Comparison of ENCODE assay signal across 14 mouse cellular contexts in the genomic region with DNA sequence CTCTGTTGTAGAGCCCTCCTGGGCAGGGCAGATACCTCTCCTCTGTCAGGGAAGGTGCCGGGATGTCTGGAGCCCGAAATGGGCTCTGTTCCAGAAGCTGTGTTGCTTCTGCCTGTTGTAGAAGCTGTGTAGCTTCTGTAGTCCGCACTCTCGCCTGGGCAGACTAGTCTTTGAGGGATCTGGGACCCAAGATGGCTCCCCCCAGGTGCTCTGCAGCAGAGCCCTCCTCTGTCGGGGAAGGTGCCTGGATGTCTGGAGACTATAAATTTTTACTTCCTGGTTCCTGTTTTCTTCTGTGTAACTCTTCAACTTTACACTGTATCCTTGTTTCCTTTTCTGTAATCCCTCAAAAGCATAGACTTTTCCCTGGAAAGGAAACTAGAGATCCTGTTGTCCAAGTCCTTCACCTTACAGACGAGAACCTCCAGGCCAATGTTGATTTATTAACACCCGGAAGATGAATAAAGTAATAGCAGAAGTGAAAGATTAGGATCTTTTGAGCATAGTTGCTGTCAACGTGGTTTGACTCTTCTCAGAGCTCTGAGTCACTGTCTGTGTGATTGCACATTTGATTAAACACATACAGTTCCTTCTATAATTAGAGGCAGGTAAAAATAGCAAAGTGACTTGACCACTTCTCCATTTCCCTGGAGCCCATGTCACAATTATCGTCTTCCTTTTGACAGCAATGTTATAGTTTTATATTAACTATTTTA.
DNase-seq lines count a peak whose midpoint lies in the region; TF ChIP-seq lines count a peak whose summit lies in the region.
"Had no signal": no experiment of that assay in that cellular context is flagged by ENCODE, and none has a peak within 500 bp of the region (broad histone marks: within the 10 kb centered on the region; RNA-seq: fewer than 3 reads in every experiment).

No protein-coding gene starts in this region.

- no peak overlapping the region for H3K4me3 ChIP-seq in kidney, adult 2 months (ENCODE audit: insufficient read depth, low read depth, low read length)
- H3K4me3 ChIP-seq in CH12.LX (replicated peaks in 1 of 3; ENCODE audit: low read depth in 2 of 3, low read length in 2 of 3, poor library complexity in 1 of 3) (no peak overlapping the region), macrophage (ENCODE audit: inconsistent target) (no peak overlapping the region)
- H3K4me3 ChIP-seq in layer of hippocampus, adult 2 months, result no peak overlapping the region
- H3K4me3 ChIP-seq: erythroblast, embryonic 14.5 days; hindbrain, embryonic 10.5 days; neural tube, embryonic 13.5 days had no signal

- dilution Hi-C loops in CH12.LX (cut with MboI; ENCODE audit: extremely low pct_ligation_motif_present, extremely low pct_unique_long_range_greater_than_20kb, low sequenced_read_pairs), result no loop called here

- no peak for TF ChIP-seq EP300 in CH12.LX (IDR thresholded peaks at IDR 0.05; ENCODE audit: low read length)

- no peaks in the 10 kb centered on the region for H3K36me3 ChIP-seq in kidney, adult 2 months (ENCODE audit: control insufficient read depth, insufficient read depth, low read length)
- H3K36me3 ChIP-seq in CH12.LX (replicated peaks in 1 of 2; ENCODE audit: control insufficient read depth in 1 of 2, insufficient read depth in 1 of 2, low read length in 1 of 2) (no peaks in the 10 kb centered on the region), macrophage (ENCODE audit: inconsistent target) (no peaks in the 10 kb centered on the region)
- H3K36me3 ChIP-seq: hindbrain, embryonic 10.5 days; neural tube, embryonic 13.5 days had no signal

- H3K79me2 ChIP-seq in CH12.LX (replicated peaks; ENCODE audit: control insufficient read depth, extremely low read depth, insufficient read depth, poor library complexity, severe bottlenecking) (no peaks in the 10 kb centered on the region), macrophage (ENCODE audit: inconsistent target) (no peaks in the 10 kb centered on the region)

- in situ Hi-C loops in CH12.LX (cut with MboI; ENCODE audit: low pct_ligation_motif_present, low pct_unique_long_range_greater_than_20kb, low sequenced_read_pairs), result no loop called here

- 0 out of 2 replicates have a peak, but pooled peaks cover 2% of the 10 kb centered on the region for H3K4me1 ChIP-seq in kidney, adult 2 months (ENCODE audit: control insufficient read depth, insufficient read depth, low read length)
- peaks cover 5 to 13% of the 10 kb centered on the region in 2 experiments for H3K4me1 ChIP-seq in CH12.LX (ENCODE audit: control insufficient read depth in 1 of 2, insufficient read depth in 2 of 2)
- H3K4me1 ChIP-seq: hindbrain, embryonic 10.5 days; neural tube, embryonic 13.5 days had no signal

- H3K9ac ChIP-seq in CH12.LX (ENCODE audit: insufficient read depth, low read depth), result no peak overlapping the region
- H3K9ac ChIP-seq: neural tube, embryonic 13.5 days had no signal

- H3K27ac ChIP-seq in kidney, adult 2 months (ENCODE audit: insufficient read depth, low read depth, low read length), result no peak overlapping the region
- H3K27ac ChIP-seq in CH12.LX (ENCODE audit: insufficient read depth, low read depth) (peak overlapping the region; percentile 5; the same call in 1 of the 2 replicates), macrophage (peak overlapping the region; percentile 73)
- H3K27ac ChIP-seq in layer of hippocampus, adult 2 months, result no peak overlapping the region
- H3K27ac ChIP-seq: hindbrain, embryonic 10.5 days; neural tube, embryonic 13.5 days had no signal

- 57% methylated on average over 9 of the region's 9 CpGs for WGBS in kidney, adult 2 months
- WGBS in macrophage (ENCODE audit: missing documents), result 39% methylated on average over 9 of the region's 9 CpGs

- TF ChIP-seq CTCF in kidney, adult 2 months (conservative IDR thresholded peaks at IDR 0.05; ENCODE audit: insufficient read depth, insufficient read length, low read depth, low read length), result no peak
- TF ChIP-seq CTCF in CH12.LX (conservative IDR thresholded peaks at IDR 0.05 in 1 of 2, IDR thresholded peaks at IDR 0.05 in 1 of 2; ENCODE audit: low read depth in 2 of 2, low read length in 2 of 2), result no peak
- TF ChIP-seq CTCF in layer of hippocampus, adult 2 months (conservative IDR thresholded peaks at IDR 0.05), result no peak

- TF ChIP-seq POLR2A in kidney, adult 2 months (IDR thresholded peaks at IDR 0.05; ENCODE audit: low read depth, low read length), result no peak
- no peak for TF ChIP-seq POLR2A in CH12.LX (IDR thresholded peaks at IDR 0.05; ENCODE audit: low read depth, low read length)

- peak; percentile 2 for DNase-seq in kidney, adult 2 months
- no peak for DNase-seq in kidney, postnatal 14 days
- DNase-seq in 3T3-L1 (ENCODE audit: low read depth, low spot score) (peak; percentile 37), CH12.LX (ENCODE audit: extremely low read depth) (peak; percentile 76)
- DNase-seq in retina, postnatal 1 day, result no peak
- no peak for DNase-seq in layer of hippocampus, adult 2 months (ENCODE audit: low spot score in 2 of 2)
- no peak for DNase-seq in layer of hippocampus, adult 18-20 months (ENCODE audit: low spot score in 2 of 2)
- DNase-seq: adrenal gland, postnatal 10 days; cerebellum, postnatal 10 days; gastrocnemius, postnatal 10 days had no signal

- TF ChIP-seq RAD21 in CH12.LX (IDR thresholded peaks at IDR 0.05; ENCODE audit: low read depth, low read length), result no peak

- no peak overlapping the region for H3K4me2 ChIP-seq in CH12.LX (ENCODE audit: insufficient read depth, low read depth, poor library complexity, severe bottlenecking)
- H3K4me2 ChIP-seq: neural tube, embryonic 13.5 days had no signal

- H3K9me3 ChIP-seq in CH12.LX (replicated peaks; ENCODE audit: low read length), result peaks cover 3% of the 10 kb centered on the region
- H3K9me3 ChIP-seq: hindbrain, embryonic 10.5 days; neural tube, embryonic 13.5 days had no signal

- no peaks in the 10 kb centered on the region; the same call in 1 of the 2 replicates for H3K27me3 ChIP-seq in kidney, adult 2 months (replicated peaks; ENCODE audit: control insufficient read depth, insufficient read depth, low read length)
- no peaks in the 10 kb centered on the region for H3K27me3 ChIP-seq in CH12.LX (replicated peaks)
- H3K27me3 ChIP-seq: neural tube, embryonic 13.5 days had no signal

TF ChIP-seq in CH12.LX, 34 proteins besides CTCF, POLR2A, EP300 and RAD21:
- TF ChIP-seq IRF4 (IDR thresholded peaks at IDR 0.05; ENCODE audit: low read depth, low read length) (peak; percentile 37; the same call in 1 of the 2 replicates), CHD2 (IDR thresholded peaks at IDR 0.05; ENCODE audit: low read length) (no peak), KAT2A (IDR thresholded peaks at IDR 0.05; ENCODE audit: insufficient replicate concordance, low read length) (no peak), ZNF384 (IDR thresholded peaks at IDR 0.05; ENCODE audit: low read depth, low read length) (no peak), UBTF (IDR thresholded peaks at IDR 0.05; ENCODE audit: low read depth, low read length) (no peak), POLR2AphosphoS2 (IDR thresholded peaks at IDR 0.05; ENCODE audit: low read depth, low read length) (no peak), TCF12 (IDR thresholded peaks at IDR 0.05; ENCODE audit: low read depth, low read length) (no peak), MAX (IDR thresholded peaks at IDR 0.05; ENCODE audit: low read length) (no peak), ZMIZ1 (IDR thresholded peaks at IDR 0.05; ENCODE audit: low read depth, low read length) (no peak), MYC (IDR thresholded peaks at IDR 0.05; ENCODE audit: low read depth, low read length) (no peak), CHD1 (IDR thresholded peaks at IDR 0.05; ENCODE audit: low read depth, low read length) (no peak), ETS1 (conservative IDR thresholded peaks at IDR 0.05; ENCODE audit: low read depth, low read length) (no peak; the same call in 1 of the 2 replicates), PAX5 (IDR thresholded peaks at IDR 0.05; ENCODE audit: low read length) (no peak), JUND (conservative IDR thresholded peaks at IDR 0.05; ENCODE audit: low read depth, low read length) (no peak), NELFE (IDR thresholded peaks at IDR 0.05; ENCODE audit: low read depth, low read length) (no peak), SMC3 (IDR thresholded peaks at IDR 0.05; ENCODE audit: low read depth, low read length) (no peak), USF2 (conservative IDR thresholded peaks at IDR 0.05; ENCODE audit: low read depth, low read length) (no peak), ELF1 (IDR thresholded peaks at IDR 0.05; ENCODE audit: low read depth, low read length) (peak; percentile 37; the same call in 1 of the 2 replicates), HCFC1 (IDR thresholded peaks at IDR 0.05; ENCODE audit: low read depth, low read length) (no peak), TBP (conservative IDR thresholded peaks at IDR 0.05; ENCODE audit: low read depth, low read length) (no peak), MEF2A (IDR thresholded peaks at IDR 0.05; ENCODE audit: borderline replicate concordance, low read depth, low read length) (peak; percentile 91), NRF1 (IDR thresholded peaks at IDR 0.05; ENCODE audit: low read depth, low read length) (no peak), E2F4 (IDR thresholded peaks at IDR 0.05; ENCODE audit: insufficient replicate concordance, low read depth, low read length) (no peak), MAZ (IDR thresholded peaks at IDR 0.05; ENCODE audit: low read depth, low read length) (no peak), ZC3H11A (IDR thresholded peaks at IDR 0.05; ENCODE audit: low read depth, low read length) (no peak), MAFK (IDR thresholded peaks at IDR 0.05; ENCODE audit: insufficient replicate concordance, low read length) (no peak), RCOR1 (conservative IDR thresholded peaks at IDR 0.05; ENCODE audit: low read depth, low read length) (no peak), BHLHE40 (IDR thresholded peaks at IDR 0.05; ENCODE audit: low read depth, low read length) (no peak), SIN3A (IDR thresholded peaks at IDR 0.05; ENCODE audit: low read length) (no peak), MXI1 (IDR thresholded peaks at IDR 0.05; ENCODE audit: low read depth, low read length) (peak; percentile 9; the same call in 1 of the 2 replicates)
TF ChIP-seq in CH12.LX: peak in this region for 4.

Comparison
In these comparisons a context has a peak if more than half of its experiments do, and no peak if none do; other contexts are left out.
1. DNase-seq: peak in kidney, adult 2 months (single experiment), 3T3-L1 (single experiment) and CH12.LX (single experiment); none in kidney, postnatal 14 days (single experiment), retina, postnatal 1 day (single experiment), layer of hippocampus, adult 2 months (0 of 2) and layer of hippocampus, adult 18-20 months (0 of 2).
2. H3K27ac ChIP-seq: peak in CH12.LX (single experiment) and macrophage (single experiment); none in kidney, adult 2 months (single experiment) and layer of hippocampus, adult 2 months (single experiment).